Comparison of ENCODE assay signal across 11 mouse cellular contexts in genomic region chr16:48360887-48361286, GRCm38 (mm10).
A peak's percentile ranks its signal among the peaks of the same experiment; 100 is the strongest.
DNase-seq lines count a peak whose midpoint lies in the region.
"Had no signal": no experiment of that assay in that cellular context is flagged by ENCODE, and none has a peak within 500 bp of the region (broad histone marks: within the 10 kb centered on the region; RNA-seq: fewer than 3 reads in every experiment).

No protein-coding gene starts in this region.

- DNase-seq in brain, adult 2 months (ENCODE audit: low read depth, low spot score) = peak; percentile 89
- peak; percentile 82 for DNase-seq in cerebellum, adult 11-12 months
- DNase-seq in frontal cortex, postnatal 14 days (ENCODE audit: low spot score in 2 of 2) = peak; percentile 17 to 25
- DNase-seq in left cerebral cortex, adult 9 months (ENCODE audit: low spot score in 2 of 2) = peak; percentile 18 to 56
- DNase-seq in kidney, adult 9 months = no peak
- DNase-seq in spleen, adult 12 weeks (ENCODE audit: low spot score) = no peak
- no peak for DNase-seq in lung, postnatal 14 days
- DNase-seq in thymus, postnatal 36 days = no peak
- DNase-seq: embryo, embryonic 11 days; lung, embryonic 14.5 days; thymus, postnatal 25 days had no signal

Comparison
In these comparisons a context has a peak if more than half of its experiments do, and no peak if none do; other contexts are left out.
1. DNase-seq: peak in brain, adult 2 months (single experiment), cerebellum, adult 11-12 months (single experiment), frontal cortex, postnatal 14 days (2 of 2) and left cerebral cortex, adult 9 months (2 of 2); none in kidney, adult 9 months (single experiment), spleen, adult 12 weeks (single experiment), lung, postnatal 14 days (single experiment) and thymus, postnatal 36 days (0 of 2).